Mouse (Mus musculus): Measurements from ENCODE around the gene Furin.

GRCm38 (mm10) chr7:80439032-80439760, 34.0 kb upstream of the Furin start:
- TF ChIP-seq EP300 (IDR thresholded peaks at IDR 0.05; ENCODE audit: low read length) (no peak), CTCF (conservative IDR thresholded peaks at IDR 0.05 in 1 of 2, IDR thresholded peaks at IDR 0.05 in 1 of 2; ENCODE audit: low read depth in 2 of 2, low read length in 2 of 2) (no peak), MEF2A (IDR thresholded peaks at IDR 0.05; ENCODE audit: borderline replicate concordance, low read depth, low read length) (no peak), POLR2A (IDR thresholded peaks at IDR 0.05; ENCODE audit: low read depth, low read length) (no peak), SIN3A (IDR thresholded peaks at IDR 0.05; ENCODE audit: low read length) (no peak), TBP (conservative IDR thresholded peaks at IDR 0.05; ENCODE audit: low read depth, low read length) (no peak), E2F4 (IDR thresholded peaks at IDR 0.05; ENCODE audit: insufficient replicate concordance, low read depth, low read length) (no peak), ETS1 (conservative IDR thresholded peaks at IDR 0.05; ENCODE audit: low read depth, low read length) (no peak), MYC (IDR thresholded peaks at IDR 0.05; ENCODE audit: low read depth, low read length) (no peak), KAT2A (IDR thresholded peaks at IDR 0.05; ENCODE audit: insufficient replicate concordance, low read length) (no peak)
